Mouse (Mus musculus) cerebellum, postnatal 10 days (tissue): ENCODE measurements around the gene Metrnl.

Source experiments
- DNase-seq, 2 experiments: peaks; one replicate each; pipeline ENCODE4 v3.0.0; 2021; ENCODE audit warnings: mixed read lengths in 2 of 2

Metrnl gene

DNA sequence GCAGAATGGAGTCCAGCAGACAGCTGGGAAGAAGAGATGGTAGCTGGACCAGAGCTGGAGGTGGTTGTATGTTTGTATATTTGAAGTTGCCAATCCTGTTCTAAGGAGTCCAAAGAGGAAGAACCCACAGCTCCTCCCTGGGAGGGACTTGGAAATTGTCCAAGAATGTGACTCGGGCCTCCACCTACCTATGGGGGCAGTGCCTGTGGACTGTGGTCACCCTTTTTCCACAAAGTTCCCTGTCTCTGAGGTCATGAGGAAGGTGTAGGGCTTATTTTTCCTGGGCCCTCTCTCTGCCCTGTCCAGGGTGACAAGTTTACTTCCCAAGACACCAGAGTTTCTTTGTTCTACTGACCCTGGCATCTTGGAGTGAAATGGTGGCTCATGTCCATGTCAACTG is 39.6 kb downstream of the Metrnl start:
- DNase-seq, result no peak

DNA sequence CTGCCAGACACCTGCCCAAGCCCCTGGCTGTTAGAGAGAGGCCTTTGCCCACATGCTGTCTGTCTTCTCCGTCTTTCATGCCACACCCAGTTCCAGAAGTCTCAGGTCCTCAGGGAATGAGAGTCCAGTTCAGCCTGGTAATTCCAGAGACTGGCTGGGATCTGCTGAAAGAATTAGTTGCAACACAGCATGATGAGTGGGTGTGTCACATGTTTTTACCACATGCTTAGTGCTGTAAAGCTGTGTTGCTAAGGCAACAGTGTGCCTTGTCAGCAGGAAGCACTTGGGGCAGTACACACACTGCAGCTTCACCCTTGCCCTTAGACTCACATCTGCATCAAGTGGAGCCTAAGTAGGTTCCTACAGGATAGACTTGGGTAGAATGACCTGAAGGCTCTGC is 40.1 kb downstream of the Metrnl start:
- DNase-seq, result no peak

DNA sequence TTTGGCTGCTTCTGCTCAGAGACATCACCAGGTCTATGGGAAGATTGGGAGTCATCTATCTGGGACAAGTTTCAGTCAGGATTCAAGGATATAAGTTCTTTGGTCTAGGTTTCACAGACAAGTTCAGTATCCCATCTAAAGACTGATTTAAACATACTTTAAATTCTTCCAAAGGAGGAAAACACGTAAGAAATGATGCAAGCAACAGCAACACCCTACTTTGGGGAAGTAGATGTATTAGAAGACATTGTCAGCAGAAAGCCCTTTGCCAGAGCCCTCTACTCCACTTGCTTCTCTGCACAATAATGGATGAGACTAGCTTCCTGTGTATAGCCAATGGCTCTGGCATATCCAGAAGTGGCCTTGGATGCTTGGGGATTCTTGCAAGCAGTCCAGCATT is 41.8 kb downstream of the Metrnl start:
- no peak for DNase-seq

DNA sequence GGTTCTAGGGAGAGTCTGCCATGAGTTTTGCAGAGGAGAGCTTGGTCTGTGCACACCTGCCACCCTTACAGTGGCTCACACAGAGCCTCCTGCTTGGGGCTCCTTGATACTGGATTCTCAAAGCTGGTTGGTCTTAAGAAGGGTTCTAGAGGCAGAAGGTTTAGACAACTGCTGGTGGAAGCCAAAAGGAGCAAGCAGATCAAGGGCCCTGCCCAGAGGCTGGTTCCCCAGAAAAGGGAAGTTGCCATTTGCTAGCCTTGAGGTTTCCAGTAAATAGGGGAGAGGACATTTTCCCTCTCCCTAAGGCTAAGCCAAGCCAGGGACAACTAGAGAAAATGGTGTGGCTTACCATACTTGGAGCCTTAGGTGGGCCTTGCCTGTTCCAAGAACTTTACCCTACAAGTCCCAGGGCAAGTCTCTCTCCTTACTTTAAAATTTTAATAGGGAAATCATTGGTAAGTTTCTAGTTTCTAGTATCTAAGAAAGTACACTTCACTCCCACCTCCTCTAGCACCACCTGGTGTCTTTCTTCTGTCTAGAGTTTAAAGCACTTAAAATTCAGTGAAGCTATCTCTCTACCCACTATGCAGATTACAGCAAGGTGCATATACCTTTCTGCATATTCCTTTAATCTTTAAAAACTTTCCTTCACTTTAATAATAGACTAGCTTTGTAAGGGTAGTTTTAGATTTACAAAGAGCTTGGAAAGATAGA is 42.7 kb downstream of the Metrnl start:
- no peak for DNase-seq

DNA sequence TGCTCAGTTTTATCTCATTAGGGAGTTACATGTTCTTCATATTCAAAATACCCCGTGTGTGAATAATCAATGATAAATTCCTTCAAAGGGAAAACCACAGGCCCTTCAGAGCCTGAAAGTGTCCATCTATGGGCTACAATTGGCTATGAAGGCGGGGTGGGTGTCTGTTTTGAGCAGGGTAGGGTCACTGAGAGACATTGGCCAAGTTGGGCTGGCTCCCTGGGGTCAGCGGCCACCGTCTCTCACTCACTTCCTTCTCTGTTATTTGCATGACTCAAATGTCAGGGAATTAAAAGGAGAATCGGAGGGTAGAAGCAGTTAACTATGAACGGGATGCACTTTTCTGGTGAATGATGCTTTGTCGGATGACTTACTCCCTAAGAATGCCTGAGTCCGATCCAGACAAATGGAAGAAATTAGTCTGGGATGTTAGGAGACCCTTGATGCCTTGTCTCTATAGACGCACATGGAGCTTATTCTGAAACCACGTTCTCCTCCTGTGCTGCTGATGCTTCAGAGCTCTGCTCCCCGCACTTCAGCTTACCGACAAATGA is 45.7 kb downstream of the Metrnl start:
- DNase-seq, result no peak

DNA sequence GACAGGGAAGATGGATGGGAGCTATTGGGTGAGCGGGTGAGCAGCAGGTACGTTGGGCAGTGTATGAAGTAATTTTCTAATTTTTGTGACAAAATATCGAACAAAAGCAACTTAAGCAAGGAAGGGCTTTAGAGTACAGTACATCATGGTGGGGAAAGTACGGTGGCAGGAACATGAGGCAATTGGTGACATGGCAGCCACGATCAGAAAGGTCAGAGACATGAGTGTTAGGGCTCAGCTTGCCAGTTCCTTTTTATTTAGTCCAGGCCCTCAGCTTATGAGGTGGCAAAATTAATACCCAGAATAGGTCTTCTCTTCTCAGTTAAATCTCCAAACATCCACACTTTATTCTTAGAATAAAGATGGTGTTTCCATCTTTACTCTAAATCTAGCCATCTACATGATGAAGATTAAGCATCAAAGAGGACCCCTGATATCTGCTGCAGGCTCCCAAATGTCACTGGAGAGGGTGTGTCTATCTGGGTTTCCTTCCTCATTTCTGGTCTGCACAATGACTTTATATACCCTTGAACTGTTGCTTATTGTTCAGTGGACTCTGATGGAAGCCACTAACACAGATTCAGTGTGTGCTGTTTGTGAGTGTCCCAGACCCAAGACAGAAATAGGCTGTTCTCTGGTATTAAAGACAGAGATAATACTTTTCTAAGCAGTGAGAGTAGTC is 46.8 kb downstream of the Metrnl start:
- no peak for DNase-seq
